Mouse (Mus musculus): Measurements from ENCODE around the gene Uaca. TPM values are rescaled to one million over a fixed set of nuclear protein-coding genes. Genes with fewer than 3 reads are reported as not detected.

Uaca gene
- polyA plus RNA-seq, 1 experiment from 2014 or later, result 13.6 TPM

GRCm38 (mm10) chr9:60837078-60837448 lies 42.7 kb downstream of the Uaca start:
- H3K9me3 ChIP-seq (replicated peaks; ENCODE audit: control insufficient read depth, low read length, poor library complexity, severe bottlenecking), result no peaks in the 10 kb centered on the region
- no peak overlapping the region for H3K4me3 ChIP-seq (ENCODE audit: low read depth, low read length)
- 57% methylated on average over 4 of the region's 4 CpGs for WGBS
- H3K9ac ChIP-seq (ENCODE audit: low read depth, low read length), result no peak overlapping the region
- H3K4me1 ChIP-seq (ENCODE audit: control insufficient read depth, insufficient read depth, low read length), result peaks cover 17% of the 10 kb centered on the region; the same call in 1 of the 2 replicates
- no peak for ATAC-seq
- no peaks in the 10 kb centered on the region for H3K27me3 ChIP-seq (ENCODE audit: control insufficient read depth, insufficient read depth, low read depth, low read length)
- no peak overlapping the region for H3K27ac ChIP-seq (ENCODE audit: low read length)
- no peaks in the 10 kb centered on the region for H3K36me3 ChIP-seq (ENCODE audit: control insufficient read depth, insufficient read depth, low read length)
- H3K4me2 ChIP-seq (ENCODE audit: low read length), result peak overlapping the region; percentile 52

- Histone ChIP-seq H3K4me3 (ENCODE audit: low read depth, low read length) (peak overlapping the region; percentile 25), H3K36me3 (ENCODE audit: control insufficient read depth, insufficient read depth, low read length) (no peaks in the 10 kb centered on the region), H3K9ac (ENCODE audit: low read depth, low read length) (peak overlapping the region; percentile 54), H3K27ac (ENCODE audit: low read length) (peak overlapping the region; percentile 46; the same call in 1 of the 2 replicates), H3K27me3 (ENCODE audit: control insufficient read depth, insufficient read depth, low read depth, low read length) (no peaks in the 10 kb centered on the region), H3K9me3 (replicated peaks; ENCODE audit: control insufficient read depth, low read length, poor library complexity, severe bottlenecking) (no peaks in the 10 kb centered on the region), H3K4me2 (ENCODE audit: low read length) (peak overlapping the region; percentile 52), H3K4me1 (ENCODE audit: control insufficient read depth, insufficient read depth, low read length) (peaks cover 17% of the 10 kb centered on the region; the same call in 1 of the 2 replicates)
- no peak for ATAC-seq
- 4% methylated on average over 20 of the region's 20 CpGs for WGBS
Measured at GRCm38 (mm10) chr9:60837449-60838141, 43.3 kb downstream of the Uaca start.

DNA sequence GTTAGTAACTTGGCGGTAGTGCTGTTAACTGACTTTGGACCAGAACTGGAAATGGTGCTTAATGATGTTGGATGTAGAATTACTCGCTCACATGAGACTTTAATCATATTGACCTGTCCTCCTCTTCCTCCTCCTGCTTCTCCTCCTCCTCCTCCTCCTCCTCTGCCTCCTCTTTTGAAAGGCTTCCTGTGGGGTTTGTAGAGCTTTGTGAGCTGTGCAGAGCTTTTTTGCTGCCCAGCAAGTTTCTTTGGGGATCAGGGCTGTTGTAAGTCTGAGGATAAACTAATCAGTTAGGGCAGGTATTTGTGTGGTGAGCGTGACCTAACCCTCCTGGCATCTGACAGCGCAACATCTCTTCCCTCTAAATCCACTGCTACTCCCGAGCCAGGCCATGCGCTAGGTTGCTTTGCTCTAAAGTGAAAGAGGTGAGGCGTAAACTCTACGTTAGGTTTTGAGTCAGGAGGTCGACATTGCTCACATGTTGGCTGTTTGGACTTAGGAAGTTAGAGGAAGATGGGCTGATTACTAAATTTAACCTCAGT lies 44.1 kb downstream of the Uaca start:
- H3K4me3 ChIP-seq (ENCODE audit: low read depth, low read length), result no peak overlapping the region
- H3K36me3 ChIP-seq (ENCODE audit: control insufficient read depth, insufficient read depth, low read length), result no peaks in the 10 kb centered on the region
- 22% methylated on average over 9 of the region's 9 CpGs for WGBS
- ATAC-seq, result no peak
- H3K9ac ChIP-seq (ENCODE audit: low read depth, low read length), result no peak overlapping the region; the same call in 1 of the 2 replicates
- H3K27ac ChIP-seq (ENCODE audit: low read length), result peak overlapping the region; percentile 46; the same call in 1 of the 2 replicates
- peak overlapping the region; percentile 52 for H3K4me2 ChIP-seq (ENCODE audit: low read length)
- peaks cover 17% of the 10 kb centered on the region; the same call in 1 of the 2 replicates for H3K4me1 ChIP-seq (ENCODE audit: control insufficient read depth, insufficient read depth, low read length)
- H3K27me3 ChIP-seq (ENCODE audit: control insufficient read depth, insufficient read depth, low read depth, low read length), result no peaks in the 10 kb centered on the region
- no peaks in the 10 kb centered on the region for H3K9me3 ChIP-seq (replicated peaks; ENCODE audit: control insufficient read depth, low read length, poor library complexity, severe bottlenecking)

GRCm38 (mm10) chr9:60841393-60841792 lies 47.1 kb downstream of the Uaca start:
- Histone ChIP-seq H3K27me3 (ENCODE audit: control insufficient read depth, insufficient read depth, low read depth, low read length) (no peaks in the 10 kb centered on the region), H3K27ac (ENCODE audit: low read length) (no peak overlapping the region), H3K9me3 (replicated peaks; ENCODE audit: control insufficient read depth, low read length, poor library complexity, severe bottlenecking) (no peaks in the 10 kb centered on the region), H3K4me3 (ENCODE audit: low read depth, low read length) (no peak overlapping the region), H3K4me1 (ENCODE audit: control insufficient read depth, insufficient read depth, low read length) (peaks cover 17% of the 10 kb centered on the region; the same call in 1 of the 2 replicates), H3K4me2 (ENCODE audit: low read length) (no peak overlapping the region), H3K9ac (ENCODE audit: low read depth, low read length) (no peak overlapping the region), H3K36me3 (ENCODE audit: control insufficient read depth, insufficient read depth, low read length) (no peaks in the 10 kb centered on the region)
- 25% methylated on average over 5 of the region's 5 CpGs for WGBS
- ATAC-seq, result no peak

DNA sequence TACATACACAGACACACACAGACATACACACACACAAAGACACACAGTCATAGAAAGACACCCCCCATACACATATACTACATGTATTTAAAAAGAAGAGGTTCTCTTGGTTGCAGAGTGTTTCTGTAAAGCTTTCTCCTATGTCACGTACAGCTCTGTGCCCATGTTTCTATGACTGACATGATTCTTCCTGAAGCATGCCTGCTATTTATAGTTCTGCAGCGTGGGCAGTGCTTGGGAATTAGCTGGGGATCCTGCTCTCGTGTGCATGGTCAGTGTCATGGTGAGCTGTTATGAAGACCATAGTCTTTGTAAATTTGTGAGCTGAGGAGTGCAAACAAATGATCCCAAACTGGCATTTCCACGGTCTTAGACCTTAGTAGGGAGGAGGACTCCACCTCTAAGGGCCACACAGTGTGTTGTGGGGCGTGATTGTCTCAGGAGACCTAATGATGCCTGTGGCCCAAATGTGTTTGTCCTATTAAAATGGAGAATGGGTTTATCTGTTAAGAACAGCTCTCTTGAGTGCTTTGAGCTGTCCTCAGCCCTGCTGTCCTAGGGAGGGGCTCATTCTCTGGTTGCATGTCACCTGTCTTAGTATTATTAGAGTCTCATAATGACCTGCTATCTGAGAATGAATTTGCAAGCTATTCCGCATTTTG lies 49.2 kb downstream of the Uaca start:
- H3K4me3 ChIP-seq (ENCODE audit: low read depth, low read length), result no peak overlapping the region
- peaks cover 6% of the 10 kb centered on the region; the same call in 1 of the 2 replicates for H3K4me1 ChIP-seq (ENCODE audit: control insufficient read depth, insufficient read depth, low read length)
- no peaks in the 10 kb centered on the region for H3K9me3 ChIP-seq (replicated peaks; ENCODE audit: control insufficient read depth, low read length, poor library complexity, severe bottlenecking)
- no peak overlapping the region for H3K9ac ChIP-seq (ENCODE audit: low read depth, low read length)
- no peak overlapping the region for H3K4me2 ChIP-seq (ENCODE audit: low read length)
- no peaks in the 10 kb centered on the region for H3K27me3 ChIP-seq (ENCODE audit: control insufficient read depth, insufficient read depth, low read depth, low read length)
- no peaks in the 10 kb centered on the region for H3K36me3 ChIP-seq (ENCODE audit: control insufficient read depth, insufficient read depth, low read length)
- WGBS, result 71% methylated on average over 6 of the region's 6 CpGs
- no peak overlapping the region for H3K27ac ChIP-seq (ENCODE audit: low read length)
- no peak for ATAC-seq

- 16% methylated on average over 9 of the region's 9 CpGs for WGBS
- Histone ChIP-seq H3K4me1 (ENCODE audit: control insufficient read depth, insufficient read depth, low read length) (peaks cover 3% of the 10 kb centered on the region; the same call in 1 of the 2 replicates), H3K4me3 (ENCODE audit: low read depth, low read length) (no peak overlapping the region), H3K27ac (ENCODE audit: low read length) (peak overlapping the region; percentile 42; the same call in 1 of the 2 replicates), H3K9ac (ENCODE audit: low read depth, low read length) (0 out of 2 replicates have a peak overlapping the region, but pooled peaks have one; percentile 20), H3K27me3 (ENCODE audit: control insufficient read depth, insufficient read depth, low read depth, low read length) (no peaks in the 10 kb centered on the region), H3K4me2 (ENCODE audit: low read length) (no peak overlapping the region), H3K36me3 (ENCODE audit: control insufficient read depth, insufficient read depth, low read length) (no peaks in the 10 kb centered on the region), H3K9me3 (replicated peaks; ENCODE audit: control insufficient read depth, low read length, poor library complexity, severe bottlenecking) (no peaks in the 10 kb centered on the region)
- no peak for ATAC-seq
Measured at GRCm38 (mm10) chr9:60848730-60849129, 54.4 kb downstream of the Uaca start.

GRCm38 (mm10) chr9:60849986-60850385 lies 55.6 kb downstream of the Uaca start:
- Histone ChIP-seq H3K4me1 (ENCODE audit: control insufficient read depth, insufficient read depth, low read length) (peaks cover 3% of the 10 kb centered on the region; the same call in 1 of the 2 replicates), H3K36me3 (ENCODE audit: control insufficient read depth, insufficient read depth, low read length) (no peaks in the 10 kb centered on the region), H3K27me3 (ENCODE audit: control insufficient read depth, insufficient read depth, low read depth, low read length) (no peaks in the 10 kb centered on the region), H3K9me3 (replicated peaks; ENCODE audit: control insufficient read depth, low read length, poor library complexity, severe bottlenecking) (no peaks in the 10 kb centered on the region), H3K27ac (ENCODE audit: low read length) (no peak overlapping the region), H3K4me3 (ENCODE audit: low read depth, low read length) (no peak overlapping the region), H3K4me2 (ENCODE audit: low read length) (no peak overlapping the region), H3K9ac (ENCODE audit: low read depth, low read length) (no peak overlapping the region)
- 85% methylated on average over 12 of the region's 12 CpGs for WGBS
- no peak for ATAC-seq

DNA sequence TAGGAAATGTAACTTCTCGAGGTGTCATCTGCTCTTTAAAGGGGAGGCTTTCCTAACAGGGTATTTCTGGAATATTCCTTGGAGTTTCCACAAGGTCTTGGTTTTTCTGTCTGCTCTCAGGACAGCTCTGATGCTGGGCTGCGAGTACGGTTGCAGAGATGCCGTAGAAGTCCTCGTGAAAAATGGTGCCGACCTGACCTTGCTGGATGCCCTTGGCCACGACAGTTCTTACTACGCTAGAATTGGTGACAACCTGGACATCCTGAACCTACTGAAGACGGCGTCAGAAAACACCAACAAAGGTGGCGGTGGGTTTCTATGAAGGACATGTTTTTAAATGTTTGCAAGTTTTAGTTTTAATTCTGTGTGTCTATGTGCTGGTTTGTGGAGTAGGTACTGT lies 59.9 kb downstream of the Uaca start:
- no peak for ATAC-seq
- no peak overlapping the region for H3K9ac ChIP-seq (ENCODE audit: low read depth, low read length)
- H3K4me2 ChIP-seq (ENCODE audit: low read length), result no peak overlapping the region
- no peaks in the 10 kb centered on the region for H3K9me3 ChIP-seq (replicated peaks; ENCODE audit: control insufficient read depth, low read length, poor library complexity, severe bottlenecking)
- WGBS, result 93% methylated on average over 11 of the region's 11 CpGs
- H3K4me1 ChIP-seq (ENCODE audit: control insufficient read depth, insufficient read depth, low read length), result peaks cover 6% of the 10 kb centered on the region
- H3K27me3 ChIP-seq (ENCODE audit: control insufficient read depth, insufficient read depth, low read depth, low read length), result no peaks in the 10 kb centered on the region
- no peak overlapping the region for H3K27ac ChIP-seq (ENCODE audit: low read length)
- no peak overlapping the region for H3K4me3 ChIP-seq (ENCODE audit: low read depth, low read length)
- no peaks in the 10 kb centered on the region for H3K36me3 ChIP-seq (ENCODE audit: control insufficient read depth, insufficient read depth, low read length)

- H3K27ac ChIP-seq (ENCODE audit: low read length), result peak overlapping the region; percentile 11; the same call in 1 of the 2 replicates
- no peaks in the 10 kb centered on the region for H3K27me3 ChIP-seq (ENCODE audit: control insufficient read depth, insufficient read depth, low read depth, low read length)
- no peaks in the 10 kb centered on the region for H3K9me3 ChIP-seq (replicated peaks; ENCODE audit: control insufficient read depth, low read length, poor library complexity, severe bottlenecking)
- H3K4me2 ChIP-seq (ENCODE audit: low read length), result peak overlapping the region; percentile 42
- H3K4me1 ChIP-seq (ENCODE audit: control insufficient read depth, insufficient read depth, low read length), result peaks cover 12% of the 10 kb centered on the region
- peak overlapping the region; percentile 28; the same call in 1 of the 2 replicates for H3K9ac ChIP-seq (ENCODE audit: low read depth, low read length)
- peak; percentile 86 for ATAC-seq
- WGBS, result 19% methylated on average over 5 of the region's 5 CpGs
- H3K36me3 ChIP-seq (ENCODE audit: control insufficient read depth, insufficient read depth, low read length), result no peaks in the 10 kb centered on the region
- H3K4me3 ChIP-seq (ENCODE audit: low read depth, low read length), result no peak overlapping the region
Measured at GRCm38 (mm10) chr9:60857833-60858232, 63.5 kb downstream of the Uaca start.

Data from midbrain, embryonic 16.5 days (tissue).